Mouse (Mus musculus): Measurements from ENCODE around the gene Trib3.

Trib3 gene

DNA sequence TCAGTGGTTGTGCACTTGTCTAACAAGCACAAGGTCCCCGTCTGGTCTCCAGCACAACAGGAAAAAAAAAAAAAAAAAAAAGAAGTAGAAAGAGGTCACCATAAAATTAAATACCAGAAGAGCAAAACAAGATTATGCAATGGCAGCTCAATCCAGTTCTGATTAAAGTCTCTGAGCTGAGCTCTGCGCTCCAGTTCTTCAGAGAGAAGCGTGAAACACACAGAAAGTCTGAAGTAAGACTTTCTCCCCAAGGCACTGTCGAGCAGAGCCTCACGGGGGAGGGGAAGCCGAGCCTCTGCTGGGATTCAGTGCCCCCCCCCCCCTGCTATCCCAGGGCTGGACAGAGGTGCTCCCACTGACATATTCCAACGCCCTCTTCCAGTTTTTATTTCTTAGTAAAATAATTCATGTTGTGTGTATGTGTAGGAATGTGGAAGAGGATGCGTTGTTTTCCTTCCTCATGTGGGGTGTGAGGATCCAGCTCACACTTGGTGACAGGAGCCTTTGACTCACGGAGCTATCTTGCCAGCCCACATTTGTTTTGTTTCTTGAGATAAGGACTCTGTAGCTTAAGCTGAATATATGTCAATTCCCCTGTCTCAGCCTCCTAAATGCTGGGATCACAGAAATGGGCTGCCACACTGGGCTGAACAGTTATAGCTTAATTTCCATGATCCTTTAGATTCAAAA lies 3.1 kb upstream of the Trib3 start:
- DNase-seq = no peak

DNA sequence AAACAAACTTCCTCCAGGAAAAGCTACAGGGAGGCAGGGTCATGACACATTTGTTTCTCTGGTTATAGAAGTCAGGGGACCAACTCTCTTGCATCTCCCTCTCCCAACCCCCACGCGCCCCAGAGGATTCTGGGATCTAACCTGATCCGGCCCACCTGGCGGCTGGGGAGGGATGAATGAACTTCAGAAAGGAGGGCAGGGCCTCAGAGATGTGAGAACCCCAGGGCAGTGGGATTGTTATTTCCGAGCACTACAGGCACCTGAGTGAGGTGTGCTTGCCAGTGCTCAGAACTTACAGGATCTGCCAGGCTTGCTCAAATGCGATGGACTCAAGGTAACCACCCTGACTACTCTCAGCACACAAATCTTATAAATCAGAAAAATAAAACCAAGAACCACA lies 1.6 kb upstream of the Trib3 start:
- DNase-seq = no peak

DNA sequence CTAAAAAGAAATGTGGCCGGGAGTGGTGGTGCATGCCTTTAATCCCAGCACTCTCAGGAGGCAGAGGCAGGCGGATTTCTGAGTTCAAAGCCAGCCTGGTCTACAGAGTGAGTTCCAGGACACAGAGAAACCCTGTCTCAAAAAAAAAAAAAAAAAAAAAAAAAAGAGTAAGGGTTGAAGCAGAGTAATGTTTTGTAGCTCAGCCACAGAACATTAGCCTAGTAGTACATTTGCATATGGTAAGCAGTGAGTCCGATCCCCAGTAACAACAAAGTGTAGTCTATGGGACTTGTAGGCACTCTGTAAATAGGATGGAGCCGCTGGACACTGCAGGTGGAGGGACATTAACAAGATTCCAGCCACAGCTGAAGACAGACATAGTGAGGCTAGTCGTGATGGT lies 1.1 kb upstream of the Trib3 start:
- no peak for DNase-seq

DNA sequence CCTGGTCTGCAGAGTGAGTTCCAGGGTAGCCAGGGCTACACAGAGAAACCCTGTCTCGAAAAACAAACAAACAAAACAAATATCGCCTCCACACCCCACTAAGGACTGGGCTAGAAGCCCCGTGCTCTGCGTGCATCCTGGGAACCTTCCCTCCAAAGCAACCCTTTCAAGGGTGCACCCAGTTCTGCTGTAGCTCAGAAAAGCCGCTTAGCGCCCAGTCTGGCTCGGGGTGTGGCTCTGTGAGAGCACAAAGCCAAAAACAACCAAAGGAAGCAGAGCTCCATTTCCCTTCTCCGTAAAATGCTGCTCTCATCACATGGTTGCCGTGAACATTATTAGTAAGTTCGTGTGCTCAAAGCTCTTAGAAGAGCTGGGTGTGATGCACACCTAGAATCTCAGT lies 529 bp upstream of the Trib3 start:
- no peak for DNase-seq

DNA sequence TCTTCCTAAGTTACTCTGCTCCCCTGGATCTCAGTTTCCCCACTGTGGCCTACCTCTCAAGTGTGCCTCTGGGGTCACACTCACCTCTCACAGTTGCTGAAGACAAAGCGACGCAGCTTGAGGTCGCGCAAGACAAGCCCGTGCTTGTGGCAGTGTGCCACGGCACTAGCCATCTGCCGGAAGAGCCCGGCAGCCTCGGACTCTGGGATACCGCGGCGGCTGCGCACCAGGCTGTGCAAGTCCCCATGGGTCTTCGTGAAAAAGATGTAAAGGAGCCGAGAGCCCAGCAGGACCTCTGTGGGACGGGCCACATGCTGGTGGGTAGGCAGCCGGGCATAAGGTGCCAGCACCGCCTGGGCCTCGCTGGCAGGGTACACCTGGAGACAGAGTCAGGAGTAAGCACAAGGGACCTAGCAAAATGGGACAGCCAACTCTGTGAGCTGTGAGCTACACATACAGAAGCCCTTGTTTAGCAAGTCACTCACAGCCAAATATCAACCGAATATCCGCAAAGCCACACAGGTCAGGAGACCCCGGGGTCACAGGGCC lies 4.1 kb downstream of the Trib3 start:
- DNase-seq = no peak

DNA sequence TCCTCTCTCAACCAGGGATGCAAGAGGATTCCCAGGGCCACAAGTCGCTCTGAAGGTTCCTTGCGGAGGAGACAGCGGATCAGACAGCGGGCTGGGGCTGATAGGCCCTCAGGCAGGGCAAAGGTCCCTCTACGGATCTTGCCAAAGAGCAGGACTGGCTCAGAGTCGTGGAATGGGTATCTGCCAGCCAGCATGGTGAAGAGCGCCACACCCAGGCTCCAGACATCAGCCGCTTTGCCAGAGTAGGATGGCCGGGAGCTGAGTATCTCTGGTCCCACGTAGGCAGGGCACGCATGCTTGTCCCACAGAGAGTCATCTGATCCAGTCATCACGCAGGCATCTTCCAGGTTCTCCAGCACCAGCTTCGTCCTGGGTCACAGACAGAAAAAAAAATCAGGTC lies 5.5 kb downstream of the Trib3 start:
- DNase-seq = no peak

DNA sequence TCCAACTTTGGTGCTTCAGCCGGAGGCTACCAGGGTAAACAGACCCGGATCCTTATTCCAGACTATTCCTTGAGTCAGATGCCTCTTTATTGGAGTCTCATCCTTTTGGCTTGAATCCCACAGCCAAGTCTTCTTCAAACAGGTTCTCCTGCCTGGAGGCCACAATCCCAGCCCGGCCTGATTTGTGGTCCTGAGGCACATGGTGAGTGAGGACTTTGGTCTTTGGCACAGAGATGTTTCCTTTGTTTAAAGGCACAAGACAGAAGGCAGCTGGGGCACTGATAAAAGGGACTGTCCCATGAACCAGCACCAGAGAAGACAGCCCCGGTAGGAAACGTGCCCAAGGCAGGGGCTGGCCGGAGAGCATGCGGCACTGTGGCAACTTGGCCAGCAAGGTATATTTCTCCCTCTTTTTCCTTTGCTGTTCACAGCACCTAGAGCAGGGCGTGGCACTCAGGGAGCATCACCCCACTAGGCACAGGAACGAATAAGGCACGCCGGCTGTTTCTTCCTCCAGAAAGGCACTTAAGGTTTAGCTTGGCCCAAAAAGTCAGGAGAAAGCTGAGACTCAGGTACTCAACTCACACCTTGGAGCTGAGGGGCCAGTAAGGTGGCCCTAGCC lies 6.1 kb downstream of the Trib3 start:
- no peak for DNase-seq

DNA sequence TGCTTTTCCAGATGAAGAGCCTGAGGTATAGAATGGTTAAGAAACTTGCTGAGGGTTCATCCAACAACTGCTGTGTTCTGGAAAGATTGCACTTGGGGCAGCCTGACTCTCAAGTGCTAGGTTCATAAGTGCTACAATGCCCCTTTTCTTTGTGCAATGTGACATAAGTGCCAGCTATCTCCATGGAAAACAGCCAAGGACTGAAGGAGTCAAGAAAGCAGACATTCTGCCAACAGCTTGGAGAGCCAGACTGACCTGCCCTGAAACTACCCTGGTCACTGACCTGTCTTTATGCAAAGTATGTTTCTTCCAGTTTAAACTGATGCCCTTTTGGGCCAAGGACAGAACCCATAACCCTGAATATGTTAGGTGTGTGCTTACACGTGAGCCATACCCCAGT lies 7.0 kb downstream of the Trib3 start:
- DNase-seq = no peak

DNA sequence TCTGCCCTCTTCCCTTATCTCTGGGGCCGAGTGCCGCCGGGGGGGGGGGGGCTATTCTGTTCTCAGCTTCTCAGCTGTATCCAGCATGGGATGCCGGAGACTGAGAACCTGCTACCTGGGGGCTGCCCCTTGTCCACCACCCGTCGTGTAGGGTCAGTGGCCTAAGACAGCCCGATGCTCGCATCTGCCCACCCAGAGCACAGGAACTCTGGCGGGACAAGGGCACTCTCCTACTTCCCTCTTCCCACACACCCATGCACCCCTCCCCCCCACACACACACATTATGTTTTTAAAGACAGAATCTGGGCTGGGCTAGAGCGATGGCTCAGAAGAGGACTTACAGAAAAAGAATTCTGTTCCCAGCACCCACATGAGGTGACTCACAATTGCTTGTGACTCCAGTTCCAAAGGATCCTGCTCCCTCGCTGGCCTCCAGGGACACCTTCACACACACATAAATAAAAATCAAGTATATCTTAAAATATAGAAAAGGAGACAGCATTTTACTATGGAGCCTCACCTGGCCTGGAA lies 8.5 kb downstream of the Trib3 start:
- peak; percentile 25 for DNase-seq

DNA sequence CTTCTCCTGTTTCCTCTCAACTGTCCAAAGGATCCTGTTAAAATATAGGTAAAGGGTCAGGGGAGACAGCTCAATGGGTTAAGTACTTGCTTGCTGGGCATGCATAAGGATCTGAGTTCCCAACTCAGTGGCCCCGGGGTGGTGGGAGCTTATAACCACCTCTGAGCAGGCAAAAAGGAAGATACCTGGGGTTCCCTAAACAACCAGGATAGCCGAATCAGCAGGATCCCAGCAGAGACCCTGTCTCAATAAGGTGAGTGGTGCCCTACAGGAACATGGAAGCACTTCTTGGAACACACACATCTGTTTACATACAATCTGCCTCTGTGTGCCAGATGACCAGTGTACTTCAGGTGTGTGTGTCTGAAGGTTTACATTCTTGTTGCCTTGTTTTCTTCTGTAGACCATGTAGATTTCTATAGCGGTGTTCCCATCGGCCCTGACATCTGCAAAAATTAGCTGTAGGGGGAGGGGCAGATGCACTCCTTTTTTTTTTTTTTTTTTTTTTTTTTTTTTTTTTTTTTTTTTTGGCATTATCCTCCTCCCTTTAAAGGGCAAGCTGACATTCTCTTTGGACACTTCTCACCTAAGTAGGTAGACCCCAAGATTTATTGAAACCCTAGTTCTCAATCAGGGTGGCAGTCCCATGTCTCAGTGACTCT lies 10.4 kb downstream of the Trib3 start:
- DNase-seq = no peak

DNA sequence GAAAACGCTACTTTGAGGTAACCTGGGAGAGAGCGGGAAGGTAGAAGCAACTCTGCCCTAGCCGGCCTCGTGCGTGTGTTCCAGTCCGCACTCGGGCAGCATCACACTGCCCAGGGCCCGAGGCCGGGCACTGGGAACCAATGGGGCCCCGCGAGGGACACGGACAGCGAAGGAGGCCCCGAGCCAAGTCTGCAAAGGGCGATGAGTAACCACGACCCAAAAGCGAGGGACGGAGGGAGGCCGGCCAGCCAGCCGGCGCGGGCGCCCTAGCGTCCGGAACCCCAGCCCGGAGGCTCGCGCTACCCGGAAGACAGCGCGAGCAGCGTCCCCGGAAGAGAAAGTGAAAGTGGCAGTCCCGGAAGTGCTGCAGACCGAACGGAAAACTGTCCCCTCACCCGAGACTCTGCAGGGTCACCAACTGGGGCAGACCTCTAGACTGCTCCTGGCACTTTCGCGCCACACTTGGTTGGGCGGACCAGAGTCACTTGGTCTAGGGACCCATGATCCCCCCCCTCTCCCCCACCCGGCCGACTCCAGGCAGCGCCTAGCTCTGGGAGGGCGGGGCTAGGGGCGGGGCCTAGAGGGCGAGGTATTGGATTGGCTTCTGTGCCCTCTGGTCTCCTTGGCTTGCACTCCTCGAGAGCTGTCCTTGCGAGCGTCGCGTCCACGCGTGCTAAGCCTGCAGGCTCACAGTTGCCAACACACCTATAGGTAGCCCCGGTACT lies 11.6 kb downstream of the Trib3 start, which contains the start of gene Rbck1:
TSS of gene Rbck1 (minus strand) at position 553 of the 725 bp plus-strand sequence.
- peak; percentile 90 for DNase-seq

DNA sequence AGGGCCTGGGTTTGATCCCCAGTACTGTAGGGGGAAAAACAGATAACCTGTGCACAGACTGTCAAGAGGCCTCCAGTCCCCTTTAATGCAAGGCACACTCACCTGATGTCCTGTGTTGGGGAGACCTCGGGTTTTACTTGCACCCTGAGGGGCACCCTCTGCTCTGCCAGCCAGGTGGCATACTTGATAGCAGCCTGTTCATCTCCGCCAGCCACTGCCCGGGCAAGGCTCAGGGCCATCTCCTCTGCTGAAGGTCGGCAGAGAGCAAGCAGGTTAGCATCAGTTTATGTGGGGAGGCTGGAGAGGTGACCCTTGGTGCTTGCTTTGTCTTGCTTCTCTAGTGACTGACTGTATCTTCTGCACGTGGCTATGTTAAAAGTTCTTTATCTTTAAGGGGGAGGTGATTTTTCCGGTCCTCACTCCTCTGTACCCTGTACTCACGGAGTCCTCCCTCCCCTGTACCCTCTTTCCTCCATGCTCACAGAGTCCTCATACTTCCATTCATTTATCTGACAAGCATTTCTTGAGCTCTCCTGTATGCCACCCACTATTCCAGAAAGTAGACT lies 12.9 kb downstream of the Trib3 start:
- DNase-seq = no peak

DNA sequence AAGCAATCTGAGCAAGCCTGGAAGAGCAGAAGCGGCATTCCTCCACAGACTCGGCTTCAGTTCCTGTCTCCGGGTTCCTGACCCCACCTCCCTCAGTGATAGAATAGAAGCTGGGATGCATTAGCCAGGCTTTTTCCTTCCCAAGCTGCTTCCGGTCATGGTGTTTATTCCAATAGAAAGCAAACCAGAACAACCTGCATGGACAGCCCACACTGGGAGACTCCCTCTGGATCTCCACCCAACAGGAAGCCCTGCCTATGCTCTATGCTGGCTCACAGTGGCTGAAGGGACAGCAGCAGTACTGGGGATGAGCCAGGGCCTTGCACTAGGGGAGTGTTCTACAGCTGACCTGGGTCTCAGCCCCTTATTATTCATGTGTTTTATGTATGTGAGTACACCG lies 15.9 kb downstream of the Trib3 start:
- DNase-seq = no peak

DNA sequence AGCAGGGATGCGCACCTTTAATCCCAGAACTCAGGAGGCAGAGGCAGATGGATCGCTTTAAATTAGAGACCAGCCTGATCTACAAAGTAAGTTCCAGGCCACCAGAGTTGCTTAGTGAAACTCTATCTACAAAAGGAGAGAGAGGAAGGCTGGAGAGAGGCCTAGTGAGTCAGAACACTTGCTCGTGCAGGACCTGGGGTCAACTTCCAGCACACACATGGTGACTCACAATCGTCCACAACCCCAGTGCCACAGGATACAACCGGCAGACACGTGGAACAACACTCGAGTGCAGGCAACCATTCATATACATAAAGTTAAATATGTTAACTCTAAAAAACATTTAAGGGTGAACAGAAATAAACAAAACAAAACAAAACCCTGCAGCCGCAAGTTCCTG lies 17.2 kb downstream of the Trib3 start:
- no peak for DNase-seq

DNA sequence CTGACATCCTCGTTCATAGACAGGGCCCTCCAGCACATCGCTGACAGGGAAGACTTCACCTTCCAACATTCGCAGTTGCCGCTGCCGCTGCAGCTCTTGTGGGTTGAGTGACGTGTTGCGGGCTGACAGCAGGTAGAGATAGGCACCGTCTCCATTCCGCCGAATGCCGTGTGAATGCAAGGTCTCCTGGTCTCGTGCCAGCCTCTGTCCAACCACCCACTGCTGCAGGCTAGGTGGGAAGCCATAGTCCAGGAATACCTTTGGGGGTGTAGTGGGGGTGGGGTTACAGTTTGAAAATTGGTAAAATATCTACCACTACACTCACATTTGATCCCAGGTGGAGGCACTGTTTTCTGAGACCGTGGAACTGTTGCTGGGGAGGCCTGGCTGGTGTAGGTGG lies 17.7 kb downstream of the Trib3 start:
- DNase-seq = no peak

DNA sequence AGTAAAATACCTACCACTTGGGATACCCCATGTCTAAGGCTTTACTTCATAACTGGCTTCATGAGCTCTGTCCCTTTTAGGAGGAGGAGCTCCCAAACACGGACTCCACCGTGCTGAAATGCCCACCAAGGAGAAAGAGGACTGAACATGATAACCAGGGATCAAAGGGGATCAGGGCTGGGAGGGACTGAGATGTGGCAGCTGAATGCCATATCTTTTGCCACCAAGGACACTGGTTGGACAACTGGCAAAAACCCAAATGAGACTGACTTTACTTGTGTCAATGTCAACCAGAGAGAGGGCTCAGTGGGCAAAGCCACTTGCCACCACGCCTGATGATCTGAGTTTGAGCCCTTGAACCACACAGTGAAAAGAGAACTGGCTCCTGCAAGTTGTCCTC lies 19.0 kb downstream of the Trib3 start:
- no peak for DNase-seq

DNA sequence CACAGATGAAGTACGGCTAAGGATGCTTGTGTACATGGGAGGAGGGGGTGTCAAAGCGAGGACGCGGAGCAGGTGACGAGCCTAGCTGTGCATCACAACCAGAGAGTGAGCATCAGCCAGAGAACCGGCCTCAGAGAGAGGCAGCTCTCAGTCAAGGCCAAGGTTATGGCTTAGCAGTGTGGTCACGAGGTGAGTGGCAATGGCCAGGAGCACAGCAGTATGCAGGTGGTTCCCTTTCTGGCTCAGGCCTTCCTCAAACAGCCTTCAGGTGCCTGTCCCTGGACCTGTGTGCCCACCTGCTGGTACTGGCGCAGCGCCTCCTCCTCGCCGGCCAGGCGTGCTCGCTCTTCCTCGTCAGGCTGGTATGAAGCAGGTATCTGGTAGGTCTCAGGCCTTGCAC lies 19.9 kb downstream of the Trib3 start:
- DNase-seq = no peak

DNA sequence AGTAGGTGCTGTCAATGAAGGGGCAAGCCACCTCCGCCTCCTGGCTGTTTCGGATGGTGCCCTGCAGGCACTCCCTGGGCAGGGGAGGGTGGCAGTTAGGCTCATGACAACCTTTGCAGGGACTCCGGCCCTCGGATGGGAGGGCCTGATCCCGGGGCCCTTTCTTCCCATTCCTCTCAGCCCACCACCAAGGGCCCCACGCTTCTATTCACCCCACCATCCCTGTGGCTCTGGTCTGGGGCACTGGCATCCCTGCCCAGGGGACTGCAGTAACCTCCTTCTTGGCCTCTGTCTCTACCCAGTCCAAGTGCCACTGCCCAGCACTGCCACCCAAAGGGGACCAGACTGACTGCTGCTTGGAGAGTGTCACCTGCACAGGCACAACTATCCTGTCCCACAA lies 21.6 kb downstream of the Trib3 start:
- DNase-seq = no peak

DNA sequence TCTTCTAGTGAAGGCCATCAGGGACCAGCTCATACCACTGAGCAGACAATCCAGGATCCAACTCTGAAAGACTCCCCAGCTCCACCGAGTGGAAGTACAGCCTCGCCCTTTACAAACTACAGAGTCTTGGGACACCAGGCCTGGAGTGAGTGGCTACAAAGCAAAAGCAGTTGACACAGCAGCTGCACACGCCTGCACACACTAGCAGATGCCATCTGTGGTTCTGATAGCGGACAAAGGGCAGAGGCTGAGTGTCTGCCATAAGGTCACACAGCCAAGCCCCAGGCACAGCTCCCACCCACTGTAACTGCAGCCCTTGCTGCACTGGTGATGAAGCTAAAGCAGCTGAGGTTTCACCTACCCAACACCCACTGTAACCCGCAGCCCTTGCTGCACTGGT lies 22.3 kb downstream of the Trib3 start:
- no peak for DNase-seq

DNA sequence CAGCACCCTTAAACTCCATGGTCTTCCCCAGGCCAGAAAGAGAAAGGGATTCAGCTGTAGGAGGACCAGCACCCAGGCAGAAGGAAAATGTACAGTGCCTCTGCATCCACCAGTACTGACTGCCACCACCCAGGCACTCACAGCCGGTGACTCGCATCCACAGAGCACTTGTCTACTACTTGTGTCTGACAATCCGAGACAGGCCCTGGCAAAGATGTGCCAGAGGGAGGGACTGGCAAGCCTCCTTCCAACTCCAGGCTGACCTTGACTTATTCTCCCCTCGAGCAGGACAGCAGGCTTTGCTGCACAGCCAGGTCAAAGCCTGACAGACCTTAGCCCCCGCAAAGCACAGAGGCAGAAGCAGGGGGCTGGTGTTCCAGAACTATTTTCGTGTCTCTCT lies 26.8 kb downstream of the Trib3 start:
- DNase-seq = no peak

DNA sequence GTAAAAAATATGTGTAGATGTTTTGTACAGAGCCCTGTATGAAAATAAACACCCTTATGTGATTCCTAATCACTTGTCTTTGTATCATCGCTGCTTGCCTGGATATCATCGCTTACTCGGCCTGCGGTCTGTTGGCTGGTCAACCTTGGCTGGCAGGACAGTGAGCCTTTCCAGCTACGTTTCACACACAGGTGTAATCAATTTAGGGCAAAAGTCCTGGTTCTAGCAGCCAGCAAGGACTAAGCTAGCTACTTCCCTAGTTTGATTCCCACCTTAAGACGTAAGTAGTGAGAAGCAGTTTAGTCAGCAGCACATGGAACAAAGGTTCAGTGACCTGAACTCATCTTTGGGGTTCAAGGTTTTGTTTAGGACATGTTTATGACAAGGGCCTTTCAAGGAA lies 29.9 kb downstream of the Trib3 start:
- no peak for DNase-seq

DNA sequence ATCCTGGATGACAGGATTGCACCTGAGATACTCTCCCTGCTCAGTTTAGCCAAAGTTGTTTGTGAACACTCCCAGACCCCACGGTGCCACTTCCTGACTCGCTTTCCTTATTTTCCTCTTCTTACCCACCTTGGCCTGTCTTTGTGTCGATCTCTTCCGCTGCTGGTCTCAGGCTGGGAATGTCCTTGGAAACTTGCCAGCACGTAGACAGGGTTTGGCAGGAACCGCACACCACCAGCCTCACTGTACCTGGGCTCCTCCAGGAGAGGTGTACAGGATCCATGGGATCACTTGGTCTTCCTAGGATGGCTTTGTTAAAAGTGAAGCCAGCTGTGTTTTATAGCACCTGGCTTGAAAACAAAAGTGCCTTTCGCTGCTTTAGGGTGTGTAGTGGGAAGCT lies 30.8 kb downstream of the Trib3 start:
- no peak for DNase-seq

DNA sequence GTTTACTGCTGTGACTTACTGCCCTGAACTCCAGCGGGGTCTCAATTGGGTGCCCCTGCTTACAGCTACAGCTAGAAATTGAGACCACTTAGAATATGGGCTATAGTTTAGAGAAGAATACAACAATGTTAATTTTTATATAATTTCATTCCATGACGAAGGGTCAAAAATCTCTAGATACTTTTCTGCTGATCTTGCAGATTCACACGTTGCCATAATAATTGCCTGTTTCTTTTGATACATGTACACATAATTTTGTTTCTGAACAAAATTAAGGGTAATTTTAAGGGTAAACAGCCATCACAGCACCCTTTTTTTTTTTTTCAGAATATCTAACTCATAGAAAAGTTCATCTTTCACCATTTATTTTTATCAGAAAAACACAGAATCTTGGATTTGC lies 36.6 kb downstream of the Trib3 start:
- no peak for DNase-seq
